Mouse (Mus musculus): ENCODE data around the gene Chek2.

Chek2 gene

DNA sequence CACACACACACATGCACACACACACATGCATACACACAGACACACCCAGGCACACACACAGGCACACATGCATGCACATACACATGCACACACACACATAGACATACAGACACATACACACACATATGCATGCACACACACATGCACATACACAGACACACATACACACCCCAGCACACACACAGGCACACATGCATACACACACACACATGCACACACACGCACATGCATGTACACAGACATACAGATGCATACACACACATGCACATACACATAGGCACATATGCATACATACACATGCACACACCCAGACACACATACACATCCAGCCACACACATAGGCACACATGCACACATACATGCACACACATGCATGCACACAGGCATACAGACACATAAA, 66.9 kb downstream of the Chek2 start:
- DNase-seq (ENCODE audit: low spot score): no peak

DNA sequence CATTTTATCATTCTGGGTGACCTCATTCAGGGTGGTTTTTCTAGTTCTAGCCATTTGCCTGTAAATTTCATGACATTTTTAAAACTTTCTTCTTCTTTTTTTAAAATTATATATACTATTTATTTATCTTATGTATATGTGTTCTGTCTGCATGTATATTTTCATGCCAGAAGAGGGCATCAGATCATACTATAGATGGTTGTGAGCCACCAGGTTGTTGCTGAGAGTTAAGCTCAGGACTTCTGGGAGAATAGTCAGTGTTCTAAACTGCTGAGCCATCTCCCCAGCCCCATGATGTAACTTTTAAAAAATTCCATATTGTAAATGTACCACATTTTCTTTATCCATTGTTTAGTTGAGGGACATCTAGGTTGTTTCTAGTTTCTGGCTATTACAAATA, 69.1 kb downstream of the Chek2 start:
- no peak for DNase-seq (ENCODE audit: low spot score)

DNA sequence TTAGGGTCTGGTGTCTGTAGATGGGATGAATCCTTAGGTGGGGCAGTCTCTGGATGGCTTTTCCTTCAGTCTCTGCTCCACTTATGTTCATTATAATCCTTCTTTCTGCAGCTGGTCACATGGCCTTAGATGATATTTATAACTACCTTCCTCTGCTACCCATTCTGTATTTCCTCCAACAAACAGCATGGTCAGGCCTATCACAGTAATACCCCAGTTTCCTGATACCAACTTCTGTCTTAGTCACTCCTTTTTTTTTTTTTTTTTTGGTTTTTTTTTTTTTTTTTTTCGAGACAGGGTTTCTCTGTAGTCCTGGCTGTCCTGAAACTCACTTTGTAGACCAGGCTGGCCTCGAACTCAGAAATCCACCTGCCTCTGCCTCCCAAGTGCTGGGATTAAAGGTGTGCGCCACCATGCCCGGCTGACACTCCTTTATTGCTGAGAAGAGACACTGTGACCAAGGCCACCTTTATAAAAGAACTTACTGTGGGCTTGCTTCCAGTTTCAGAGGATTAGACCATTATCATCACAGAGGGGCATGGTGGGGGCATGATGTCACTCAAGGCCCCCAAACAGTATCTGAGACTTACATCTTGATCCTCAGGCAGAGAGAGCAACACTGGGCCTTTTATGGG, 70.3 kb downstream of the Chek2 start:
- DNase-seq (ENCODE audit: low spot score): no peak

DNA sequence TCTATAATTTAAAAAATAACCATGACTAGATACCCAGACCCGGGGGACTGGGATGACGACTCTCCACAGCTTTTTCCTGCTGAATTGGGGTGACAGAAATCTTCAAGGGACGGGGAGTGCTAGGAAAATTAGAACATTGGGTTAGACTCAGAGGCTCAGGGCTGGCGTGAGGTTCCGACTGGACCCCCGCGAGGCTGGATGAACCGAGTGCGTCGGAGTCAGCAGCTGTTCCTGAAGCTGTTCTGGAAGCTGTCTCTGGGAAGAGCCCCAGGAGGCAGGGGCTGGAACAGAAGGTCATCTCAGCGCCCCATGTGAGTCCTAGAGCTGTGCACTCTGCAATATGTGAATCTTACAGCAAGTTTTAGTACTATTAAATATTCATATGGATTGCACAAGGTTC, 75.1 kb downstream of the Chek2 start:
- DNase-seq (ENCODE audit: low spot score): no peak

- no peak for DNase-seq (ENCODE audit: low spot score)
These were observed 76.5 kb downstream of the Chek2 start for GRCm38 (mm10) chr5:110916241-110916640.

GRCm38 (mm10) chr5:110919541-110919940, 79.8 kb downstream of the Chek2 start:
- no peak for DNase-seq (ENCODE audit: low spot score)

GRCm38 (mm10) chr5:110923336-110923735, 83.6 kb downstream of the Chek2 start:
- no peak for DNase-seq (ENCODE audit: low spot score)

Measured in left cerebral cortex, adult 11 months (tissue).